Mouse (Mus musculus) ES-Bruce4 (cell line): ENCODE data around the gene Cand2. TPM values are rescaled to one million over a fixed set of nuclear protein-coding genes. Genes with fewer than 3 reads are reported as not detected.

Experiments used
- H3K27ac ChIP-seq: 2 replicates; pipeline ENCODE4 v1.5.1; 2012; ENCODE audit warnings: low read length, inconsistent platforms; ENCODE audit not compliant: insufficient read depth
- H3K27me3 ChIP-seq: 2 replicates; pipeline ENCODE4 v1.6.1; 2012; ENCODE audit warnings: mild to moderate bottlenecking, low read length, inconsistent platforms; ENCODE audit not compliant: control insufficient read depth, poor library complexity, insufficient read depth, severe bottlenecking
- H3K36me3 ChIP-seq: 2 replicates; pipeline ENCODE4 v1.6.1; 2012; ENCODE audit warnings: inconsistent platforms, mild to moderate bottlenecking, low read length, moderate library complexity; ENCODE audit not compliant: control insufficient read depth, poor library complexity, insufficient read depth, severe bottlenecking
- H3K4me1 ChIP-seq: one replicate; pipeline ENCODE4 v1.8.1; 2011; ENCODE audit warnings: low read length; ENCODE audit not compliant: control insufficient read depth, insufficient read depth
- H3K4me3 ChIP-seq: 2 replicates; pipeline ENCODE4 v1.5.1; 2011; ENCODE audit warnings: low read depth, mild to moderate bottlenecking, low read length
- H3K9ac ChIP-seq: 2 replicates; pipeline ENCODE4 v1.6.1; 2012; ENCODE audit warnings: low read depth, mild to moderate bottlenecking, inconsistent platforms; ENCODE audit not compliant: poor library complexity, severe bottlenecking
- H3K9me3 ChIP-seq: replicated peaks from 2 replicates; pipeline ENCODE4 v1.6.1; 2012; ENCODE audit warnings: mild to moderate bottlenecking, low read length, inconsistent platforms; ENCODE audit not compliant: control insufficient read depth, poor library complexity, insufficient read depth, severe bottlenecking
- CTCF ChIP-seq: IDR thresholded peaks from one replicate; pipeline ENCODE4 v1.8.1; 2011; ENCODE audit warnings: low read depth, low read length
- EP300 ChIP-seq: IDR thresholded peaks from 2 replicates; pipeline ENCODE4 v1.6.1; 2011; ENCODE audit warnings: low read depth, low read length; ENCODE audit not compliant: insufficient read depth
- POLR2A ChIP-seq: IDR thresholded peaks from one replicate; pipeline ENCODE4 v1.8.1; 2011; ENCODE audit warnings: low read length; ENCODE audit not compliant: insufficient read depth
- polyA plus RNA-seq: library from polyadenylated mRNA; stranded (reverse); fragments of >200 nt; gene quantifications from 2 replicates; pipeline ENCODE4 v1.2.4, GENCODE M21; 2011; ENCODE audit warnings: low read depth; ENCODE audit not compliant: missing spikeins, insufficient read depth, insufficient read length

Gene Cand2
- polyA plus RNA-seq, 1 experiment: 13.9 TPM

DNA sequence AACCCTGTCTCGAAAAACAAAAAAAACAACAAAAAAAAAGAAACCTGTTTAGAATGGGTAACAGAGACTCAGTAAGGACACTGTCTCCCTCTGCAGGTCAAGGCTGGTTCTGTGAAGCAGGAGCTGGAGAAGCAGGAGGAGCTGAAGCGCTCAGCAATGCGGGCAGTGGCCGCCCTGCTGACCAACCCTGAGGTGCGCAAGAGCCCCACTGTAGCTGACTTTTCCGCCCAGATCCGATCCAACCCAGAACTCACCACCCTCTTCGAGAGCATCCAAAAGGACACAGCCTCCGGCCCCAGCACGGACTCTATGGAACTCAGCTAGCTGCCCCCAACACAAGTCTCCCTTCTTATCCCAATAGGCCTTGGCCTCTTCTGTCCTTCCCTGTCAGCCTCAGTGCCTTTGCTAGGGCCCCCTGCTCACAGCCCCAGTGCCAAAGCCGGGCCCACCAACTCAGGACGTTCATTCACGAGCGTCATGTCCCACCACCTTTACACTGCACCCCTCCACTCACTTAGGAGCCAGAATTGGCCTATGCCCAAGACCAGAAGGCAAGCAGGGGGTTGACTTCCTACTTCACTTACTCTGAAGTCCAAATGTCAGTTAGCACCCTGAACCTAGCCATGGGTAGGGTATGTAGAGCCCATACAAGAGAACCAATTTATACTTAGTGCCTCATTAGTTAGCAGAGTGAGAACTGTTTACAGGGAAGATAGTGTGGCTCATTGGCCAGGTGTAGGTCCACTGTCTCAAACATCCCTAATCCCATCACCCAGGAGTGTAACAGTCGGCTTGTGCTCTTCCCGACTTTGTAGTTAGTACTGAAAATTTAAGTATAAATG, 29.4 kb downstream of the Cand2 start:
- Histone ChIP-seq H3K4me3 (no peak overlapping the region), H3K36me3 (peaks cover 41% of the 10 kb centered on the region)

GRCm38 (mm10) chr6:115804432-115805192, 30.3 kb downstream of the Cand2 start:
- Histone ChIP-seq H3K9me3 (no peaks in the 10 kb centered on the region), H3K9ac (no peak overlapping the region), H3K36me3 (peaks cover 41% of the 10 kb centered on the region), H3K4me1 (no peaks in the 10 kb centered on the region), H3K4me3 (no peak overlapping the region), H3K27ac (no peak overlapping the region), H3K27me3 (no peaks in the 10 kb centered on the region)
- no peak for TF ChIP-seq POLR2A
- no peak for TF ChIP-seq CTCF
- TF ChIP-seq EP300: no peak

More for the DNA sequence above, 29.4 kb downstream of the Cand2 start:
- TF ChIP-seq CTCF: peak; percentile 64
- no peak for TF ChIP-seq EP300
- TF ChIP-seq POLR2A: no peak
- H3K9ac ChIP-seq: no peak overlapping the region
- peak overlapping the region; percentile 18; the same call in 1 of the 2 replicates for H3K27ac ChIP-seq
- no peaks in the 10 kb centered on the region for H3K27me3 ChIP-seq
- H3K9me3 ChIP-seq: no peaks in the 10 kb centered on the region
- no peaks in the 10 kb centered on the region for H3K4me1 ChIP-seq

DNA sequence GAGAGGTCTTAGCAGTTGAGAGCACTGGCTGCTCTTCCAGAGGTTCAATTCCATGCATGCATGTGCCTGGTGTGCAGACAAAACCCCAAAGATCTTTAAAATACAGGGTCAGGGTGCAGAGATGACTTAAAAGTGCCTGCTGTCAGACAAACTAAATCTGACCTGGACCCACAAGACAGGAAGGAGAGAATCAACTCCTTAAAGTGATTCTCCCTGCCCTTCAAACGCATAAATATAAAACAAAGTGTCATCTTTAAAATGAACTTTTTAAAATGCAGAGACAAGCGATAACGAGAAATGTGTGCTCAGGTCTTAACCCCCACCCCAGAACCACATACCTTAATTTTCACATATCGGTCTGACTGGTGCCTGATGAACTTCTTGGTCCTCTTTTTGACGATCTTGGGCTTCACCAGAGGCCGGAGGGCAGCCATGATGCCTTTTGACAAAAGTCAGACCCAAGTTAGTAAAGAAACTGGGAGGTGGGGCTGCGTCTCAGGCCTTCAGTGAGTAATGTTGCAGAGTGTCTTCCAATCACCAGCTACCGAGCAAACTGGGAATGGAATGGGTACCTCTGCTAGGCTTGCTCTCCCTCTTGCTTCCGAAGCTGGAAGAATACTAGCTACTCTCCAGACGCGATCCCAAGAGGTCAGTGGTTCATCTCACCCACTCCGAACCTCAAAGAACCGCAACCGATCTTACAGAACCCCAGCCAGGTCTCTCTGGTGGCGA, 33.3 kb downstream of the Cand2 start:
- peaks cover 35% of the 10 kb centered on the region for H3K36me3 ChIP-seq
- no peak for TF ChIP-seq POLR2A
- no peak for TF ChIP-seq EP300
- no peak for TF ChIP-seq CTCF
- H3K4me1 ChIP-seq: no peaks in the 10 kb centered on the region
- no peaks in the 10 kb centered on the region for H3K27me3 ChIP-seq
- no peaks in the 10 kb centered on the region for H3K9me3 ChIP-seq
- H3K4me3 ChIP-seq: peak overlapping the region; percentile 90
- peak overlapping the region; percentile 79 for H3K27ac ChIP-seq
- H3K9ac ChIP-seq: peak overlapping the region; percentile 95

DNA sequence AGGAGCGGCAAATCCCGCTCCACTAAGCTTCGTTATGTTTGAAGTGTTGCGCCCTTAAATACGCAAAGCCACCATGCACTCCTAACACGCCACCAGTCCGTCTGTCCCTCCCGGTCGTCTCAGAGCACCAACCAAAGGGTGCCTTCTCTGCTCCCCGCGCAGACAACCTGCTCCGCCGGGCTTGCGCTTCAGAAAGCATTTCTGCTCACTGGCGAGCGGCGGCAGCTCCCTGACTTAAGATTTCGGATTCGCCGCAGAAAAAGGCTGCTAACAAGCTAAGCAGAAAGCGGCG, 33.8 kb downstream of the Cand2 start:
- Histone ChIP-seq H3K9ac (peak overlapping the region; percentile 95), H3K36me3 (peaks cover 35% of the 10 kb centered on the region), H3K27me3 (no peaks in the 10 kb centered on the region), H3K4me1 (no peaks in the 10 kb centered on the region), H3K27ac (peak overlapping the region; percentile 79), H3K4me3 (peak overlapping the region; percentile 90), H3K9me3 (no peaks in the 10 kb centered on the region)
- TF ChIP-seq POLR2A (no peak), CTCF (no peak), EP300 (no peak)

DNA sequence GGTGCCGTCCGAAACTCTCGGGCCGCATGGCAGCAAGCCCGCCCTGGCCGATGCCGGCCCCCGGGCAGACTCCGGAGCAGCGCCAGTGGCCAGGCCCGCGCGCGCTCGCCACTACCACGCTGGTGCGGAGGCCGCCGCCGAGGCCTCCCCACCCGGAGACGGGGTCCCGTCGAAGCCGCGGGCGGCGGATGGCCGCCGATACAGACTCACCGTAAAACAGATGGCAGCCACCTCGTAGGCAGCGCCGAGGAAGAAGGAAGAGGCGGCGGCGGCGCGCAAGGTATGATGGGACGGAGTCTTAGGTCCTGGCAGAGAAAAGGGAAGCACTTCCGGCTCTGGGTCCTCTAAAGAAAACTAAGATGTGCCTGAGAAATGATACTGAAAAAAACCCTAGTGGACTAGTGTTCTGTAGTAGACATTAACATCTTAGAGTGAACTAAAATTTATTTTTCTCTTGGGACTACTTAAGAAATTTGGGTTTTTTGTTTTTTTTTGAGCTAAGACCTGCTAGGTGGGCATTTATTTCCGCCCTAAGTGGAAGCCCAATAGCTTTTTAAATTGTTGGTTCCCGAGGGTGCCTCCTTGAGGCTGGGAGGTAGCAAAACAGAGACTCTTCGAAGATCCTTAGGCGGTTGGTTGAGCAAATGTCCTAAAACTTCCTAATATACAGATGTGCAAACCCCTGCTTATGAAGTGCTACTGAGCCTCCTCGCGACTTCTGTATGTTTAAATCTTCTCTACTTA, 34.3 kb downstream of the Cand2 start, which contains the start of gene Rpl32:
TSS of gene Rpl32 (minus strand) at position 260 of the 744 bp plus-strand sequence.
- Histone ChIP-seq H3K9ac (peak within 1 kb of the TSS; percentile 95), H3K27ac (peak within 1 kb of the TSS; percentile 79), H3K27me3 (no peaks in the 10 kb centered on the region), H3K4me1 (no peaks in the 10 kb centered on the region), H3K4me3 (peak within 1 kb of the TSS; percentile 90), H3K36me3 (peaks cover 35% of the 10 kb centered on the region), H3K9me3 (no peaks in the 10 kb centered on the region)
- TF ChIP-seq EP300 (no peak), CTCF (no peak), POLR2A (peak; percentile 55)
